8 mouse cellular contexts compared by ENCODE assay signal in the genomic region with DNA sequence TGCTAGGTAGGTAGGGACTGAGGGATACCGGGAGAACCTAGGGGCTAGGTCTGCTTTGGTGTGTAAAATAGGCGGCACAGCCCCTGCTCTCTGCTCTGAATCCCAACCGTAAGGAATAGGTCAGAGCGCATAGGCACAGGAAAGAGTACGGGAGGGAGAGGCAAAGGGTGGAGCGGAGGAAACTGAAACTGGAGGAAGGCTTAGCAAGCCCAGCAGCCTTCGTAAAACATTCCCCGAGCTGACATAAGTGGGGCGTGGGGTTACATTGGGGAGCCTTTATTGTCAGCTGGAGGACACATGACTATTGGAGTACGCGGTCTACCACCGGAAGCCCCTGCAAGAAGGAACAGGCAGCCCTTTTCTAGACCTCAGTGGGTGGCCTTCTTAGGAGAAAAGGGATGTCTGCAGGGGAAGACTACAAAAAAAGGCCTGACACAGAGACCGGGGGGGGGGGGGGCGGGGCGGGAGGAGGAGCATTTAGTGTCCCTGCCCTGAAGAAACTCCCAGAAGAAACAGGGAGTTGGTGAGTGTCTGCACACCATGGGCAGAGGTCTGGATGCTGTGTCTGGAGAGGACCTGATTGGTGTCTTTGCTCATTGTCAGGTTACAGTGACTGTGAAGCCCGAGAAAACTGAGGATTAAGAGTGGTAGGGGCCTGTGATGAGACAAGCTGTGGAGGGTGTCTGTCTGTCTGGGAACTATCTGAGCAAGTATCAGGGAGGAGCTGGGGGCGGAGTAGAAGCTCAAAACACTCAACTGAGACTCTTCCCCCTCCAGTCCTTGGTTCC. TPM values are rescaled to one million over a fixed set of nuclear protein-coding genes. Genes with fewer than 3 reads are reported as not detected.
A peak's percentile ranks its signal among the peaks of the same experiment; 100 is the strongest.
DNase-seq lines count a peak whose midpoint lies in the region; ATAC-seq and TF ChIP-seq lines count a peak whose summit lies in the region.

No protein-coding gene starts in this region.

- 5% methylated on average over 15 of the region's 17 CpGs for WGBS in embryonic facial prominence, embryonic 10.5 days
- WGBS in kidney, adult 2 months = 5% methylated on average over 14 of the region's 17 CpGs
- 5% methylated on average over 14 of the region's 17 CpGs for WGBS in liver, embryonic 13.5 days (ENCODE audit: insufficient replicate concordance)

- no peaks in the 10 kb centered on the region for H3K36me3 ChIP-seq in embryonic facial prominence, embryonic 10.5 days (replicated peaks)
- no peaks in the 10 kb centered on the region for H3K36me3 ChIP-seq in kidney, adult 2 months (ENCODE audit: control insufficient read depth, insufficient read depth, low read length)
- no peaks in the 10 kb centered on the region for H3K36me3 ChIP-seq in liver, embryonic 13.5 days
- no peaks in the 10 kb centered on the region for H3K36me3 ChIP-seq in myocyte (ENCODE audit: control insufficient read depth, insufficient read depth)

- peaks cover 16% of the 10 kb centered on the region for H3K4me1 ChIP-seq in embryonic facial prominence, embryonic 10.5 days
- no peaks in the 10 kb centered on the region for H3K4me1 ChIP-seq in kidney, adult 2 months (ENCODE audit: control insufficient read depth, insufficient read depth, low read length)
- H3K4me1 ChIP-seq in liver, embryonic 13.5 days (replicated peaks) = peaks cover 14% of the 10 kb centered on the region; the same call in 1 of the 2 replicates

- no peaks in the 10 kb centered on the region for H3K9me3 ChIP-seq in embryonic facial prominence, embryonic 10.5 days
- no peaks in the 10 kb centered on the region for H3K9me3 ChIP-seq in liver, embryonic 13.5 days (replicated peaks)

- H3K27ac ChIP-seq in embryonic facial prominence, embryonic 10.5 days (replicated peaks) = peak overlapping the region; percentile 77
- H3K27ac ChIP-seq in kidney, adult 2 months (ENCODE audit: insufficient read depth, low read depth, low read length) = peak overlapping the region; percentile 82
- no peak overlapping the region for H3K27ac ChIP-seq in liver, embryonic 13.5 days

- no peaks in the 10 kb centered on the region for H3K27me3 ChIP-seq in embryonic facial prominence, embryonic 10.5 days (replicated peaks; ENCODE audit: low read depth, poor library complexity, severe bottlenecking)
- no peaks in the 10 kb centered on the region for H3K27me3 ChIP-seq in kidney, adult 2 months (replicated peaks; ENCODE audit: control insufficient read depth, insufficient read depth, low read length)
- no peaks in the 10 kb centered on the region for H3K27me3 ChIP-seq in liver, embryonic 13.5 days
- no peaks in the 10 kb centered on the region for H3K27me3 ChIP-seq in myocyte (ENCODE audit: control insufficient read depth, insufficient read depth, insufficient read length)

- peak overlapping the region; percentile 26; the same call in 1 of the 2 replicates for H3K9ac ChIP-seq in liver, embryonic 13.5 days

- no peak for TF ChIP-seq CTCF in kidney, adult 2 months (conservative IDR thresholded peaks at IDR 0.05; ENCODE audit: insufficient read depth, insufficient read length, low read depth, low read length)

- peak; percentile 57; the same call in 1 of the 2 replicates for ATAC-seq in liver, embryonic 13.5 days (ENCODE audit: low read depth)

- peak; percentile 31 to 59 for DNase-seq in urinary bladder, adult 18-20 months (ENCODE audit: low spot score in 2 of 2)
- DNase-seq in urinary bladder, postnatal 10 days (ENCODE audit: low spot score) = no peak
- peak; percentile 67 for DNase-seq in embryonic facial prominence, embryonic 10.5 days (ENCODE audit: low spot score)
- peak; percentile 75 to 87 for DNase-seq in heart, adult 9 months (ENCODE audit: low spot score in 2 of 2)
- peak; percentile 75 for DNase-seq in kidney, adult 2 months
- DNase-seq in liver, embryonic 13.5 days = no peak
- DNase-seq in thymus, adult 18-20 months = peak; percentile 9 to 17

- peak overlapping the region; percentile 55 for H3K4me2 ChIP-seq in liver, embryonic 13.5 days
- H3K4me2 ChIP-seq in myocyte (ENCODE audit: low read depth) = peak overlapping the region; percentile 65

- no peak for TF ChIP-seq POLR2A in kidney, adult 2 months (IDR thresholded peaks at IDR 0.05; ENCODE audit: low read depth, low read length)
- no peak for TF ChIP-seq POLR2A in myocyte (IDR thresholded peaks at IDR 0.05; ENCODE audit: insufficient read length, low read depth)

- H3K79me2 ChIP-seq in myocyte (ENCODE audit: control insufficient read depth, insufficient read depth) = no peaks in the 10 kb centered on the region

- no peak overlapping the region for H3ac ChIP-seq in myocyte (ENCODE audit: control insufficient read depth, insufficient read length)

- peak overlapping the region; percentile 54 for H3K4me3 ChIP-seq in embryonic facial prominence, embryonic 10.5 days
- peak overlapping the region; percentile 54 for H3K4me3 ChIP-seq in kidney, adult 2 months (ENCODE audit: insufficient read depth, low read depth, low read length)
- H3K4me3 ChIP-seq in liver, embryonic 13.5 days (replicated peaks) = peak overlapping the region; percentile 39
- peak overlapping the region; percentile 20 for H3K4me3 ChIP-seq in myocyte

TF ChIP-seq in myocyte, 11 proteins besides CTCF, POLR2A, EP300 and RAD21:
- TF ChIP-seq MAX (IDR thresholded peaks at IDR 0.05; ENCODE audit: low read depth) = no peak
- TF ChIP-seq TCF3 (IDR thresholded peaks at IDR 0.05; ENCODE audit: insufficient read length, low read depth) = no peak
- no peak for TF ChIP-seq TCF12 (IDR thresholded peaks at IDR 0.05; ENCODE audit: insufficient read depth, poor library complexity, severe bottlenecking)
- no peak for TF ChIP-seq USF1 (IDR thresholded peaks at IDR 0.05; ENCODE audit: low read depth)
- TF ChIP-seq REST (IDR thresholded peaks at IDR 0.05; ENCODE audit: insufficient read depth, insufficient read length) = no peak
- no peak for TF ChIP-seq MYOD1 (IDR thresholded peaks at IDR 0.05; ENCODE audit: control insufficient read depth in 1 of 3, insufficient read length in 2 of 3, low read depth in 2 of 3)
- TF ChIP-seq POLR2AphosphoS2 (IDR thresholded peaks at IDR 0.05; ENCODE audit: insufficient read length, low read depth) = no peak
- no peak for TF ChIP-seq MYOG (IDR thresholded peaks at IDR 0.05; ENCODE audit: control insufficient read depth in 1 of 3, insufficient read depth in 1 of 3, insufficient read length in 2 of 3, low read depth in 2 of 3)
- TF ChIP-seq E2F4 (IDR thresholded peaks at IDR 0.05; ENCODE audit: insufficient read depth) = no peak
- TF ChIP-seq SRF (IDR thresholded peaks at IDR 0.05; ENCODE audit: control insufficient read depth, insufficient read length, low read depth) = no peak
- no peak for TF ChIP-seq CEBPB (IDR thresholded peaks at IDR 0.05; ENCODE audit: insufficient read depth, poor library complexity, severe bottlenecking)

RNA-seq across cellular contexts. Expression of a gene that starts 0.8 kb away (rescaled TPM):
- not detected in 2 replicates for polyA plus RNA-seq in embryonic facial prominence, embryonic 10.5 days (2016; fragmentation: Nextera tagmentation; extraction: Ambion mirVana)
- 4.8 and 5.6 TPM in 2 replicates for polyA plus RNA-seq in kidney, adult 2 months (2012; rRNA removed)
- 0.08 and 0.20 TPM in 2 replicates for polyA plus RNA-seq in liver, embryonic 13.5 days (2015; fragmentation: Nextera tagmentation; extraction: Ambion mirVana)
- polyA plus RNA-seq in myocyte (2012; fragmentation: generic; extraction: Trizol) = 0.24 TPM

RNA-seq across cellular contexts. Expression of a gene that starts 19.2 kb away (rescaled TPM):
- polyA plus RNA-seq in embryonic facial prominence, embryonic 10.5 days (2016; fragmentation: Nextera tagmentation; extraction: Ambion mirVana) = 0.11 TPM in 1 of 2 replicates, not detected in the other
- polyA plus RNA-seq in kidney, adult 2 months (2012; rRNA removed) = 0.03 and 0.04 TPM in 2 replicates
- not detected in 2 replicates for polyA plus RNA-seq in liver, embryonic 13.5 days (2015; fragmentation: Nextera tagmentation; extraction: Ambion mirVana)
- polyA plus RNA-seq in myocyte (2012; fragmentation: generic; extraction: Trizol) = 0.01 TPM

RNA-seq across cellular contexts. Expression of a gene that starts 30.6 kb away (rescaled TPM):
- polyA plus RNA-seq in embryonic facial prominence, embryonic 10.5 days (2016; fragmentation: Nextera tagmentation; extraction: Ambion mirVana) = 0.69 and 0.70 TPM in 2 replicates
- 2.3 and 5.9 TPM in 2 replicates for polyA plus RNA-seq in kidney, adult 2 months (2012; rRNA removed)
- 10.8 and 13.3 TPM in 2 replicates for polyA plus RNA-seq in liver, embryonic 13.5 days (2015; fragmentation: Nextera tagmentation; extraction: Ambion mirVana)
- polyA plus RNA-seq in myocyte (2012; fragmentation: generic; extraction: Trizol) = not detected

RNA-seq across cellular contexts. Expression of a gene that starts 42.3 kb away (rescaled TPM):
- not detected in 2 replicates for polyA plus RNA-seq in embryonic facial prominence, embryonic 10.5 days (2016; fragmentation: Nextera tagmentation; extraction: Ambion mirVana)
- polyA plus RNA-seq in kidney, adult 2 months (2012; rRNA removed) = not detected in 2 replicates
- polyA plus RNA-seq in liver, embryonic 13.5 days (2015; fragmentation: Nextera tagmentation; extraction: Ambion mirVana) = not detected in 2 replicates
- not detected for polyA plus RNA-seq in myocyte (2012; fragmentation: generic; extraction: Trizol)

Comparison
In these comparisons a context has a peak if more than half of its experiments do, and no peak if none do; other contexts are left out.
1. DNase-seq: peak in urinary bladder, adult 18-20 months (2 of 2), embryonic facial prominence, embryonic 10.5 days (single experiment), heart, adult 9 months (2 of 2), kidney, adult 2 months (single experiment) and thymus, adult 18-20 months (2 of 2); none in urinary bladder, postnatal 10 days (single experiment) and liver, embryonic 13.5 days (single experiment).
2. Peak in every context shown above with its lines, with median percentiles within 50 percentile points of each other: H3K4me3 ChIP-seq.